Mouse (Mus musculus): Measurements from ENCODE around the gene Pbx1. TPM values are rescaled to one million over a fixed set of nuclear protein-coding genes. Genes with fewer than 3 reads are reported as not detected.

Gene Pbx1
- total and polyA plus RNA-seq, 2 experiments, result 6.1 to 7.7 TPM

DNA sequence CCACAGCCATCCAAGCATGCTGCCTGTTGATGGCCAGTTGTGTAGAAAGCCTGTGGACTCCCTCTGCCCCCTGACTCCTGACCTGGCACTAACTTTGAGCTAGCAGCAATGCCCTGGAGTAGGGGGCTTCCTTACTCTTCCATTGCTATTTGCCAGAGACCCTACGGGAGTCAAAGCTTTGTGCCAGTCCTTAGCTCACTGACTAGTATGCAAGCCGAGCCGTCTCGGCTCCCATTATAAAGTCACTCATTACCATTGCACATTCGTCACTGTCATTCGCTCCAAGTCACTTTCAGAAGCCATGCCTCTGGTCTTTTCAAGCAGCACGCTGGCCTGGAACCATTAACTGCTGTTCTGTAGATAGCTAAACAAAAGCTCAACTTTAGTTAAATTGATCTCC is 173.2 kb downstream of the Pbx1 start:
- 97% methylated on average over 7 of the region's 7 CpGs for WGBS
- H3K27me3 ChIP-seq (ENCODE audit: control insufficient read depth, insufficient read depth, low read length), result no peaks in the 10 kb centered on the region
- no peak overlapping the region for H3K27ac ChIP-seq (replicated peaks; ENCODE audit: insufficient read depth, low read depth, low read length)
- H3K79me2 ChIP-seq (ENCODE audit: control insufficient read depth, insufficient read depth, low read length), result no peaks in the 10 kb centered on the region; the same call in 1 of the 2 replicates
- DNase-seq (ENCODE audit: extremely low read depth, low read depth, low spot score), result no peak
- no peak overlapping the region for H3K4me3 ChIP-seq (ENCODE audit: insufficient read depth, low read depth, low read length)
- H3K9ac ChIP-seq (ENCODE audit: low read depth, low read length), result no peak overlapping the region
- no peaks in the 10 kb centered on the region for H3K4me1 ChIP-seq (ENCODE audit: control insufficient read depth, insufficient read depth, low read length)
- H3K36me3 ChIP-seq (ENCODE audit: control insufficient read depth, insufficient read depth, low read length), result no peaks in the 10 kb centered on the region
- no peak for TF ChIP-seq CTCF (IDR thresholded peaks at IDR 0.05; ENCODE audit: low read depth, low read length)
- no peak for TF ChIP-seq POLR2A (IDR thresholded peaks at IDR 0.05; ENCODE audit: extremely low read depth, insufficient read depth, low read length)

DNA sequence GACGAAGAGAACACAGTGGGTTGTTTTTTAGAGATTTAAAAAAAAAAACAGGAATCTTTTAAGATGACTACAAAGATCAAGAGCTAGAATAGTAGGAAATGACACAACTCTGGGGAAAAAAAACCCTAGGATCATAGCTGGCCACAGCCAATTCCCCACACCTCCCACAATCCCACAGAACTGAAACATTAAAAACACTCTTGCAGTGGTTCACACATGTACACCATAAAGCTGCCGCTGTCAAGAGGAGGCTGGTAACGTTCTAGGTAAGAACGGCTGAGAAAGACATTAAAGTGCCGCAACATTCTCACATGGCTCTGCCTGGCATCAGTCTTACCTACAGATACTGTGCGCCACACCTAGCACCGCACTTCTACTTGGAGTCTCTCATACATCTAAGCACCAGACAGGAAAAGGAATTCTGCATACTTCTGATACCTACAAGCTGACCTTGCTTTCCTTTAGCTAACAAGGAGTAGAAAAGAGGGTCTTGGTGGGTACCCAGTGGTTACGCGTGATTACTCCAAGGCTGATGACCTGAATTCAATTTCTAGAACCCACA is 176.6 kb downstream of the Pbx1 start:
- DNase-seq (ENCODE audit: extremely low read depth, low read depth, low spot score), result no peak
- Histone ChIP-seq H3K27me3 (ENCODE audit: control insufficient read depth, insufficient read depth, low read length) (no peaks in the 10 kb centered on the region), H3K79me2 (ENCODE audit: control insufficient read depth, insufficient read depth, low read length) (no peaks in the 10 kb centered on the region; the same call in 1 of the 2 replicates), H3K27ac (replicated peaks; ENCODE audit: insufficient read depth, low read depth, low read length) (no peak overlapping the region), H3K4me1 (ENCODE audit: control insufficient read depth, insufficient read depth, low read length) (no peaks in the 10 kb centered on the region), H3K36me3 (ENCODE audit: control insufficient read depth, insufficient read depth, low read length) (no peaks in the 10 kb centered on the region), H3K9ac (ENCODE audit: low read depth, low read length) (no peak overlapping the region), H3K4me3 (ENCODE audit: insufficient read depth, low read depth, low read length) (no peak overlapping the region)
- TF ChIP-seq POLR2A (IDR thresholded peaks at IDR 0.05; ENCODE audit: extremely low read depth, insufficient read depth, low read length), result no peak
- TF ChIP-seq CTCF (IDR thresholded peaks at IDR 0.05; ENCODE audit: low read depth, low read length), result no peak
- WGBS, result 97% methylated on average over 9 of the region's 9 CpGs

DNA sequence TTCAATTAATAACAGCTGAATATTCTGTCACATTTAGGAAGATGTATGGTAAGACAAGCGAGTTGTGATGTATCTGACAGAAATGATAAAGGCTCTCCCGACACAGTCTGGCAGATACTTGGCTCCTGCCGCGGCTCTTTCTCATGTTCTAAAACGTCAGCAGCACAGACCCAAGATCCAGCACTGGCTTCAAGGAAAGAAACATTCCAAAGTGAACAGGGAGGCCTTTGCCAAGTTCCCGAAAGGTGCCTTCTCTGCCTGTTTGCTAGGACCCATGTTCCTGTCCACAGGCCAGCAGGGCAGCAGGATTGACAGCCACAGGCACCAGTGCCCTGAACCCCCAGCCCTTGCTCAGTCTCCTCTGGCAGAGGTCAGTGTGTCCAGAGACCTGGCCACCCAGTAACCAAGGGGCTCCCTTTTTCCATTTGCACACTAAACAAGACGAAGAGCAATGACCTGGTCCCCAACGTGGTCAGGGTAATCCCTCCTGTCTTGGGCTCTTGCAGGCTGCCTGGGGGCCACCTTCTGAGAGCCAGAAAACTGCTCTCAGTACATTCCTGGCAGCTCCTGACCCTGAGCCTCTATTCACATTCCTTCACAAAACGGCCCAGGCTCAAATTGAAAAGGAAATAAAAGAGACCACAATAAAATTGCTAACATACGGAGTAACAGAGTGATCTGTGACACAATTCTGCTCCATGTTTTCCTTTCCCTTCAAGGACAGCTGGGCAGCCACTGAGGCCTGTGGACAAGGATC is 184.9 kb downstream of the Pbx1 start:
- H3K9ac ChIP-seq (ENCODE audit: low read depth, low read length), result no peak overlapping the region
- H3K36me3 ChIP-seq (ENCODE audit: control insufficient read depth, insufficient read depth, low read length), result no peaks in the 10 kb centered on the region
- 0 out of 2 replicates have a peak, but pooled peaks cover 2% of the 10 kb centered on the region for H3K4me1 ChIP-seq (ENCODE audit: control insufficient read depth, insufficient read depth, low read length)
- no peak overlapping the region for H3K4me3 ChIP-seq (ENCODE audit: insufficient read depth, low read depth, low read length)
- no peak overlapping the region for H3K27ac ChIP-seq (replicated peaks; ENCODE audit: insufficient read depth, low read depth, low read length)
- TF ChIP-seq POLR2A (IDR thresholded peaks at IDR 0.05; ENCODE audit: extremely low read depth, insufficient read depth, low read length) (no peak), CTCF (IDR thresholded peaks at IDR 0.05; ENCODE audit: low read depth, low read length) (no peak)
- H3K79me2 ChIP-seq (ENCODE audit: control insufficient read depth, insufficient read depth, low read length), result no peaks in the 10 kb centered on the region
- WGBS, result 79% methylated on average over 10 of the region's 10 CpGs
- no peaks in the 10 kb centered on the region for H3K27me3 ChIP-seq (ENCODE audit: control insufficient read depth, insufficient read depth, low read length)
- no peak for DNase-seq (ENCODE audit: extremely low read depth, low read depth, low spot score)

DNA sequence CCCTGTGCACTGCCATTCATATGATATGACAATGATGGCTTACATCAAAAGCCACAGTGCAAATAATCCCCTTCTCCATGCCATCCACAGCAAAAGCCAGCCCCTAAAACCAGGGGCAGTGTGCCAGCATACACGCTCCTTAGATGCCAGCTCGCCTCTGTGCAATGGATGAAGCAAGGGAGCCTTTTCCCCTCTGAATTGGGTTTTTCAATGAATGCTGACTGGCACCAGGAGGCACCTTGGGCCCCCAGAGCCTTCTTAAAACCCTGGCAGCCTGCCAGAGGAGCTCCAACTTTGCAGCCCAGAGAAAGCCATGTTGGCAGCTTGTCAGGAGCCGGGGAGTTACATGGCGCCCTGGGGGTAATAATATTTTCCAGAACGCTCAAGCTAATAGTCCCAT is 186.5 kb downstream of the Pbx1 start:
- 0 out of 2 replicates have a peak, but pooled peaks cover 2% of the 10 kb centered on the region for H3K4me1 ChIP-seq (ENCODE audit: control insufficient read depth, insufficient read depth, low read length)
- no peak overlapping the region for H3K4me3 ChIP-seq (ENCODE audit: insufficient read depth, low read depth, low read length)
- 96% methylated on average over 5 of the region's 5 CpGs for WGBS
- H3K27me3 ChIP-seq (ENCODE audit: control insufficient read depth, insufficient read depth, low read length), result no peaks in the 10 kb centered on the region
- H3K79me2 ChIP-seq (ENCODE audit: control insufficient read depth, insufficient read depth, low read length), result no peaks in the 10 kb centered on the region
- no peak overlapping the region for H3K27ac ChIP-seq (replicated peaks; ENCODE audit: insufficient read depth, low read depth, low read length)
- no peak overlapping the region for H3K9ac ChIP-seq (ENCODE audit: low read depth, low read length)
- H3K36me3 ChIP-seq (ENCODE audit: control insufficient read depth, insufficient read depth, low read length), result no peaks in the 10 kb centered on the region
- TF ChIP-seq POLR2A (IDR thresholded peaks at IDR 0.05; ENCODE audit: extremely low read depth, insufficient read depth, low read length) (no peak), CTCF (IDR thresholded peaks at IDR 0.05; ENCODE audit: low read depth, low read length) (no peak)
- no peak for DNase-seq (ENCODE audit: extremely low read depth, low read depth, low spot score)

DNA sequence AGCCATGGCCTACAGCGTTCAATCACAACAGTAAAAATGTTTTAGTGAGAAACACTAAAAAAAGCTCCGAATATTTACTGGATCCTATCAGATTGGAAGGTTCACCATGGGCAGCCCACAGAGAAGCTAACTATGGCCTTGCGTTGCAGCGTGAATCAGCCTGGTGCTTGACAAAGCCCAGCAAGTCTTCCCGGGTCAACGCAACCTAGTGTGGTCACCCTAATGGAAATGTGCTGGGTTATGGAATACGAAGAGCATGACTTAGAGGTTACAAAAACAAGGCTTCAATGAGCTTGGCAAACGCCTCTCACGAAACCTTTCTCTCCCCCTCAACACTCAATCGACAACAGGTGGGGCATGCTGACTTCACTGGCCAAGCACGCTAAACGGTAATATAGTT is 188.3 kb downstream of the Pbx1 start:
- Histone ChIP-seq H3K9ac (ENCODE audit: low read depth, low read length) (no peak overlapping the region), H3K36me3 (ENCODE audit: control insufficient read depth, insufficient read depth, low read length) (no peaks in the 10 kb centered on the region), H3K79me2 (ENCODE audit: control insufficient read depth, insufficient read depth, low read length) (no peaks in the 10 kb centered on the region), H3K4me1 (ENCODE audit: control insufficient read depth, insufficient read depth, low read length) (0 out of 2 replicates have a peak, but pooled peaks cover 2% of the 10 kb centered on the region), H3K27me3 (ENCODE audit: control insufficient read depth, insufficient read depth, low read length) (no peaks in the 10 kb centered on the region), H3K4me3 (ENCODE audit: insufficient read depth, low read depth, low read length) (no peak overlapping the region), H3K27ac (replicated peaks; ENCODE audit: insufficient read depth, low read depth, low read length) (no peak overlapping the region)
- DNase-seq (ENCODE audit: extremely low read depth, low read depth, low spot score), result peak; percentile 37
- TF ChIP-seq POLR2A (IDR thresholded peaks at IDR 0.05; ENCODE audit: extremely low read depth, insufficient read depth, low read length) (no peak), CTCF (IDR thresholded peaks at IDR 0.05; ENCODE audit: low read depth, low read length) (no peak)
- 65% methylated on average over 12 of the region's 12 CpGs for WGBS

DNA sequence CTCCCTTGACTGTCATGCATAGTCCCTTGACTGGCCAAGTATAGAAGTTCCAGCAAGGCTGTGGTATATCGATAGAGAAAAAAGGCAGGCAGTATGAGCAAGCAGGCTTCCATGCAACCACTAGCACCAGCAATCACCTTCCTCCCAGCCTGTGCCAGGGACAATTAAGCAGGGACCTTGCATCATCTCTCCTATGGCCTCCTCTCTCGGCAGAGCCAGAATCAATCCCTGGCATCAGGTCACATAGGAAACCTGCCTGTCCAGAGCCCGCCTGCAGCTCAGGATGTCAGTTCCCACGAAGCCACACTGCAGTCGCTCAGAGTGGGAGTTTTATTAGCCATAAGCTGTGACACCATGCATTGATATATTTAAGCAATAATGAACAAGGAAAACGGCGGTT is 189.0 kb downstream of the Pbx1 start:
- H3K36me3 ChIP-seq (ENCODE audit: control insufficient read depth, insufficient read depth, low read length), result no peaks in the 10 kb centered on the region
- no peaks in the 10 kb centered on the region for H3K27me3 ChIP-seq (ENCODE audit: control insufficient read depth, insufficient read depth, low read length)
- H3K4me1 ChIP-seq (ENCODE audit: control insufficient read depth, insufficient read depth, low read length), result 0 out of 2 replicates have a peak, but pooled peaks cover 2% of the 10 kb centered on the region
- H3K79me2 ChIP-seq (ENCODE audit: control insufficient read depth, insufficient read depth, low read length), result no peaks in the 10 kb centered on the region
- peak; percentile 93 for DNase-seq (ENCODE audit: extremely low read depth, low read depth, low spot score)
- H3K4me3 ChIP-seq (ENCODE audit: insufficient read depth, low read depth, low read length), result no peak overlapping the region
- no peak overlapping the region for H3K9ac ChIP-seq (ENCODE audit: low read depth, low read length)
- no peak overlapping the region for H3K27ac ChIP-seq (replicated peaks; ENCODE audit: insufficient read depth, low read depth, low read length)
- WGBS, result 45% methylated on average over 7 of the region's 7 CpGs
- TF ChIP-seq CTCF (IDR thresholded peaks at IDR 0.05; ENCODE audit: low read depth, low read length) (no peak), POLR2A (IDR thresholded peaks at IDR 0.05; ENCODE audit: extremely low read depth, insufficient read depth, low read length) (no peak)
